Mouse (Mus musculus) adrenal gland, adult (tissue): ENCODE measurements at regions not wholly inside any gene's neighbourhood (a gene's known extent, or its start where the extent isn't known, plus 50 kb on each side); places are given as distances from the start of the nearest gene placed in this dataset.

Experiments
- DNase-seq, 2 experiments: peaks; one replicate each; pipeline ENCODE4 v3.0.0; 2022 to 2023; ENCODE audit warnings: low spot score in 1 of 2; ENCODE audit not compliant: inconsistent age in 2 of 2

GRCm38 (mm10) chrX:95291676-95292075 is 95.0 kb upstream of the Arhgef9 start:
- no peak for DNase-seq

DNA sequence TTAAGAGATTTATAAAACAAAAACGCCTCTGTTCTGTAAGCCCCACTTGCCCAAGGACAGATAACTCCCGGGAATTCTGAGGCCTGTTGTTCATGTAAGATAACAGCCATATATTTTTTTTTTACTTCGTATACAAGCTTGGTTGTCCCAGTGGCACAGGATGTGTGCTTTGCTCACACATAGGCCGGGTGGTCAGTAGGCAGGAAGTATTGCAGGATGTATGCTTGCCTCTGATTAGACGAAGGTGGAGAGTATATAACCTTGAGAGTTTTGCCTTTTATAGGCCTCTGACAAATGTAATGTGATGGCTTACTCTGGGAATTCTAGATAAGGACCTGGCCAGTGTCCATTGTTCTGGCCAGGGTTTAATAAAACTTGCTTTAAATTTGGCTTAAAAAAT is 85.4 kb upstream of the Arhgef9 start:
- DNase-seq = no peak

GRCm38 (mm10) chrX:95253517-95253916 is 56.9 kb upstream of the Arhgef9 start:
- peak; percentile 18 to 72 for DNase-seq
